Mouse (Mus musculus) lung, postnatal 4 days (tissue): Measurements from ENCODE around the gene Reep1.

Source experiments
- DNase-seq, 2 experiments: peaks; one replicate each; pipeline ENCODE4 v3.0.0; 2021

The Reep1 gene

DNA sequence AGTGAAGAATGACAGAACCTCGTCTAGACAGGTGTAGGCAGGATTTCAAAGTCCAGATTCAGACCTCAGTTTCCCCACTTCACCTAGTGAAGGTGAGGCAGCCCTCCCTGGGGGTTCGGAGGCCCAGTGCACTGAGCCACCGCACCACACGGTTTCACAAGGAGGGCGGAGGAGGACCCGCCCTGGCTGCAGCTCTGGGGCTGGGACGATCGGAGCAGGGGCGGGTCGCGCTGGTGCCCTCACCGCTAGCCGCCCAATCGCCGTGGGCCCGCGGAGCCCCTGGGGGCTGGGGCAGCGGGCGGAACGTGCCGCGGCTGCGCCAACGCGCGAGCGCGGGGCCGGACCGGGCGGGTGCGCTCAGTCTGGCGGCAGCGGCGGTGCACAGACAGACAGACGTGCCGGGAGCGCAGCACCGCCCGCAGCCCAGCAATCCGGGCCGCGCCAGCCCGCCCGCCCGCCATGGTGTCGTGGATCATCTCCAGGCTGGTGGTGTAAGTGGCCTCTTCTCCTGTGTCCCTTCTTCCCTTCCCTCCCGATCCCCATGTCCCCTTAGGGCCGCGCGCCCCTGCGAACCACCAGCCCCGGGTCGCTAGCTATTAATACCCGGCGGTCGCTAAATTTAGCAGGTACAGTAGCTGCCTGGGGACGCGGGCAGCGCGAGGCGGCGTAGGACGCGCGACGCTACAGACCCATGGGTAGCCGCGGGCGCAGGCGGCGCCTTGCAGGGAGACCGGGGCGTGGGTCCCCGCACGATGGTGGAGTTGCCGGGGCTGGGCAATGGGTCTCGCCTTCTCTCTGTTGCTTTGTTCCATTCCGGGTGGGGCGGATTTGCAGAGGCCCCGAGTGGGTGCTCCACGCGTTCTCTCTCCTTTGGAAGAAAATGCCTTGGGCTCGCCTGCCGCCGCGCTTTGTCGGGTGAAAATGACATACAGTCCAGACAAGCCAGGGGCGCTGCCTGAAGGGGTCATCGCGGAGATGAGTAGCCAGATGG lies at the start of gene Reep1:
Gene Reep1 (plus strand): TSS at position 51 of the 991 bp plus-strand sequence.
- DNase-seq: peak; percentile 73 to 86

DNA sequence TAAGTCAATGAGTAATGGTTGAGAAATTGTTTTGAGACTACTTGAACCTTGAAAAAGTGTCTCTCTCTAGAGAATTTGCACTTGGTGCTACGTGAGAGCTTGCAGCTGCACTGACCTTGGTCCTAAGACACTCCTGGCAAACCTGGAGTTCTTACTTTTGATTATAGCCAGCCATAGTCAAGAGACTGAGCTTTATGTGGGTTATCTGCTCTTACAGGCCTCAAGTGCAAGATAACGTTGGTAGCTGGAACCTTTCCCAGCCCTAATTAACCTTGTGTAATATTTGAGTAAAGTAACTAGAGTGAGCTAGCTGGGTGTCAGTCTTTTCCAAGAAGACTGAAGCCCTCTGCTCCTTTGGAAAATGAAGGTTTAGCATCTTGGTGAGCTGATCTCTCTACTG lies 49.1 kb upstream of the Reep1 start:
- DNase-seq: peak; percentile 28 to 37

DNA sequence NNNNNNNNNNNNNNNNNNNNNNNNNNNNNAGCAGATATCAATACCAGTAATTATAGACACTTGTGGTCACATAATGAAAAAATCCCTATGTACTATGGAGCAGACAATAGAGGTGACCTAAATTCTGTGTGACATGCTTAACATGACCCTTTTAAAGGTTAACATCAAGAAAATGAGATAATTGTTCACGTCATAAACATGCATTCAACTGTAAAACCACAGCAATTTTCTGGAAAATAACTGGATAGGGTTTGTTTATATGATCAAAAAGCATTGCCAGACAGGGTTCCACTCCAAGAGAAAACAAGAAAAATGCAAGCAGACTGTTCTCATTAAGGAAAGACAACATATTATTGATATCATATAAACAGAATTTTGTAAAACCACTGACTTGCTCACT lies 42.9 kb upstream of the Reep1 start:
- no peak for DNase-seq

GRCm38 (mm10) chr6:71673166-71673565 lies 34.2 kb upstream of the Reep1 start:
- peak in 1 of 2 experiments; percentile 20 for DNase-seq

DNA sequence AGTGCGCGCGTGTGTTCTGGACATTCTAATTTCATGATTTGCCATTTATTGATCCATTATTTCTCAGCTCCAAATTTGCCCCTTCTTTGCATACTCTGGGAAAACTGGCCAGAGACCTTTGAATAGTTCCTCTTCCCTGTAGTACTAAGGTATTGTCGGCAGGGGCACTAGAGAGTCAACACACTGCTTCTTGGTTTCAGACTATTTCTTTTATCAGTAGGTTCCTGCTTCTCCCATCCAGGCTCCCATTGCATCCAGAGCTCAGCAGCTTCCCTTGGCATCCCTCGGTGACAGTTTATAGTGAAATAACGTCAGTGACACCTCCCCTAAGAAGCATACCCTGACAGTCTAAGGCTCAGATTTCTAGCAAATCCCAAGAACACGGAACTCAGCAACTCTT lies 28.5 kb upstream of the Reep1 start:
- no peak for DNase-seq

DNA sequence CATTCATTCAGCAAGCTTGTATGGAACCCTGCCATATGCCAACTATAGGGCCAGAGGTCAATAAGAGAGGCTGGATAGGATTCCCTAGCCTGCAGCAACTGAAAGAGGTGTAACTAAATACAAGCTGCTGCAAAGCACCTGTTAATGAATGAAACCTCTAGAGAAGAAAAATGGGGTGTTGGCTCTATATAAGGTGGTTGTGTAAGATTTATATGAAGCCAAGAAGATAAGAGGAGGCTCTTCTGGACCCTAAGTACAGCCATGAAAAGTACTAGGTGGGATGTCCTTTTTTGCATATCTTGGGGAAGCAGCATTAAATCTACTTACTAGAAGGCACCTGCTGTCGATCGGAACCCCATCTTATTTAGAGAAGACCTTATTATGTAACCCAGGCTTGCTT lies 12.2 kb upstream of the Reep1 start:
- no peak for DNase-seq

DNA sequence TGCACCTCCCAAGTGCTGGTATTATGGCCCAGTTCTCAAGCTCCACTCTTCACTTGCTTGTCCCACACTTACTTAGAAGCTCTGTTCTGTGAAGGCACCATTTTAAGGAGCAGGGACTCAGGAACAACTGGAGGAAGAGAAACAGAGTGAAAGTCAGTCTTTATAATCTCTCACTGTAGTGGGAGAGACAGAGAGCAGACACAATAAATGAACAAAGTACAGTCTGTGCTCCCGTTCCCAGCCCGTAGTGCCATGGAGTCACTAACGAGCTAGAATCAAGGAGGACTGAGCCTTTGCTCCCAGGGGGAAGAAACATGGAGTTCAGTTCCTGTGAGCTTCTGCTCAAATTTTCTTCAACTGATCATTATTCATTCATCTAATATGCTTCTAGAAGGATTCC lies 11.8 kb upstream of the Reep1 start:
- no peak for DNase-seq

DNA sequence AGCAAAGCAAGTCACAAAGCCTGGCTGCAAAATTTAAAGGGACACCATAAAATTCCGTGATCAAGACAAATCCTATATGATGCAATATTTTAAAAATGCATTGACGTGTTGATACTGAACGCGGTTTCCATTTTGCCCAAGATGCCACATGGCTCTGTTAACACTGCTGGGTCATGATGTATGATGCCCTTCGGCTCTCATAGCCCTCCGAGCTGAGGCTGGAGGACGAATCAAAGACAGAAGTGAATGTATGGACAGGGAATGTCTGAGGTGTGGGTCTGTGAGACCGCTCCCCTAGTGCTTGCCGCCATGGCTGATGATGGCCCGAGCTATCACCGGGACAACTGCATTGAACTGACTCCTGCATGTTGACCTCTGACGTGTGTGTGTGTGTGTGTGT lies 490 bp upstream of the Reep1 start:
- DNase-seq: no peak

DNA sequence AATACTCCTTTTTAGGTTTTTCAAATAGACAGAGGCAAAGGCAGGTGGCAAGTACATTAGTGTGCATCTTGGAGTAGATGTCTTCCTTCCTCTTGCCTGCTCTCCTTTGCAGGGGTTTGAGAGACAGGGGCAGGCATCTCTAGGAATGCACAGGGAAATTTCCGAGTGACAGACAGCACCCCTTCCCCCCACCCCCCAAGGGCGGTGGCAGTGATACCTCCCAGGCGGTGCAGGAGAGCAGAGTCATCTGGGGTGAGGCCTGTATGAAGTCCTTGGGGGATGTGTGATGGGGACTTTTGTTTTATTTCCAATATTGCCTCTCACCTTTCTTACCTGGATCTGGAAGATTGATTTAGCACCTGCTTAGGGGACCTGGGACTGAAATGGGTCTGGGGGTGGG lies 1.2 kb downstream of the Reep1 start:
- DNase-seq: no peak

DNA sequence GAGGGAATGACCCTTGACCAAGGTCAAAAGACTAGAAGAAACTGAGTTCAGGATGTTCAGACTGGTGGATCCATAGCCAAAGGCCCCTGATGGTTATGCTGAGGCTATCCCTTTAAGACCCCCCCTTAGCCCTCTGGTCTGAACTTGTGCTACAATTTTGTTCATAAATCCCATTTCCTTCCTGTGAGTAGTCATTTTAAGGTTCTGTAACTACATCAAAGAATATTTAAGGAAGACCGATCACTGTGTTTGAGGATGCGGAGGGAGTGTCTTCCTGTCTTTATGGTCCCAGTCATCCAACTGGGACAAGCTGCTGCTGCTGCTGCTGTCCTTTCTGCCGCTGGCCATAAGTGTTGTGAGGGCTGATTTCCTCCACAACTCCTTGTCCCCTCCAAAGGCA lies 3.0 kb downstream of the Reep1 start:
- DNase-seq: peak in 1 of 2 experiments; percentile 13

DNA sequence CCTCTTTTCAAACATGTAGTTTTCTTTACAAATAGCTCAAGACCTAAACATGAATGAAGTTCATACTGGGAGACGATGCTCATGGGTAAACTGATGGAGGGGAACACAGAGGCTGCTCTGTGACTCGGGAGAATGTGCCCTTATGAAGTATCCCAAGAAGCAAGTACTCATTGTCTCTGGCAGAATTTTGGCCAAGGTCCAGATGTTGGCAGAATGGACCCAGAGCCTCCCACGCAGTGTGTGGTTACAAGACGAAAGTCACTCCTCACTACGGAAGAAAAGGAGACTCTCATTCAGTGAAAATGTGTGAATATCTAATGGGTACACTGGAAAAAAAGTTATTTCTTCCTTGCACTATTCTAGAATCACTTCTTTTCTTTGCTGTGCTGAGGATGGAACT lies 3.8 kb downstream of the Reep1 start:
- DNase-seq: peak in 1 of 2 experiments; percentile 23

GRCm38 (mm10) chr6:71713532-71713931 lies 6.2 kb downstream of the Reep1 start:
- DNase-seq: no peak

DNA sequence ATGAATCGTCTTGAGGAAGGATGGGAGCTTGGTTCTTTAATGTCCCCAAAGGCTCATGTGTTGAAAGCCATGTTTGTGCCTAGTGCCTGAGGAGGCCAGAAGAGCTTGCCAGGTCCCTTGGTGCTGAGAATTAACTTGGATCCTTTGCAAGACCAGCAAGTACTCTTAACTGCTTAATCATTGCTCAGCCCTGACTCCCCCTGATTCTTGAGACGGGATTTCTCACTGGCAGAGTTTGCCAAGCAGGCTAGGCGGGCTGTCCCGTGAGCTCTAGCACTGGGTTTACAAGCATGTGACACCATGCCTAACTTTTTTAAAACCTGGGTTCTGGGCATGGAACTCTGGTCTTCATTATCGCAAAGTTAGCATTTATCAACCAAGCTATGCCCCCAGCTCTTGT lies 7.6 kb downstream of the Reep1 start:
- DNase-seq: peak; percentile 18 to 50

GRCm38 (mm10) chr6:71716434-71716833 lies 9.1 kb downstream of the Reep1 start:
- DNase-seq: no peak

DNA sequence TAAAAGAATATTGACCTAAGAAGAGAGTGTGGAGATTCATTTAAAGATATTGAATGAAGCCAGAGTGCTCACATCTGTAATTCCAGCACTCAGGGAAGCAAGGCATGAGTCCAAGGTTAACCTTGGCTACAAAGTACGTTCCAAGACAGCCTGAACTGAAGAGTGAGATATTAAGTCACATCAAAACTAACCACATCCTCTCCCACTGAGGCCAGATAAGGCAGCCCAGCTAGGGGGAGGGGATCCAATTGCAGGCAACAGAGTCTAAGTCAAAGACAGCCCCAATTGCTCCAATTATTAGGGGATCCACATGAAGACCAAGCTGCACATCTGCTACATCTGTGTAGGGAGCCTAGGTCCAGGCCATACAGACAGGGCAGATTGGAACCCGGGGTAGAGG lies 11.0 kb downstream of the Reep1 start:
- no peak for DNase-seq

- DNase-seq: no peak
Observed at GRCm38 (mm10) chr6:71719302-71719701, 11.9 kb downstream of the Reep1 start.

DNA sequence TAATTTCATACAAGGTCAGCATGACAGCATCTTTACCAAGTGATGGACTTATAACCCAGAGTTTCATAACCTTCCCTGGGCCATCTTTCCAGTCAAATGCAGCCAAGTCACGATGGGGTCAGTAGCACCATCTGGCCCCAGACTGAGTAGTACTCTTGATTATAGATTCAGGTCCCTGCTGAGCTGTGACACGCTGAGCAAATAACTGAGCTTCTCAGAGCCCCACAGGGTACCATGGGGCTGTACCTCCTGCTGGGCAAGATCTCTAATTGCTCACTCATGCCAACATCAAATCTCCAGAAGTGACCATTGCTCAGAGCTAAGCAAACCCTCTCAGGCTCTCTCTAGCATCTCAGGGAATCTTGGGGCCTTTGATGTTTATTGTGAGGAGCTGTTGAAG lies 15.6 kb downstream of the Reep1 start:
- no peak for DNase-seq

- DNase-seq: no peak
Observed at GRCm38 (mm10) chr6:71723555-71723954, 16.2 kb downstream of the Reep1 start.

GRCm38 (mm10) chr6:71726710-71727109 lies 19.3 kb downstream of the Reep1 start:
- DNase-seq: no peak

DNA sequence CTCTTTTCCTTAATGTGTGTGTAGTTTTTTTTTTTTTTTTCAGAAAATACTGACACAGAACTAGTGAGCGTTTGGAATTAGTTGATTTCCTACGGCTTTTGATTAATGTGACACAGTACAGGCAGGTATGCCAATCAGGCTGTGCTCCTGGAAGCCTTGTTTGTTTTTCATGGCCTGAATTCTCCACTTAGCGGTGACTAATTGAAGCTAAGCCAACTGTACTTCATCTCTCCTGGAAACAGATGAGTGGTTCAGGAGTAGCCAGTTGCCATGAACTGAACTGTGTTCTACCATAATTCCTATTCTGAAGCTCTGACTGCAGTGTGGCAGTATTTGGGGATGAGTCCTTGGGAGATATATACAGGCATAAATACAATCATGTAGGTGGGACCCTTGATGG lies 20.9 kb downstream of the Reep1 start:
- peak in 1 of 2 experiments; percentile 14 for DNase-seq

DNA sequence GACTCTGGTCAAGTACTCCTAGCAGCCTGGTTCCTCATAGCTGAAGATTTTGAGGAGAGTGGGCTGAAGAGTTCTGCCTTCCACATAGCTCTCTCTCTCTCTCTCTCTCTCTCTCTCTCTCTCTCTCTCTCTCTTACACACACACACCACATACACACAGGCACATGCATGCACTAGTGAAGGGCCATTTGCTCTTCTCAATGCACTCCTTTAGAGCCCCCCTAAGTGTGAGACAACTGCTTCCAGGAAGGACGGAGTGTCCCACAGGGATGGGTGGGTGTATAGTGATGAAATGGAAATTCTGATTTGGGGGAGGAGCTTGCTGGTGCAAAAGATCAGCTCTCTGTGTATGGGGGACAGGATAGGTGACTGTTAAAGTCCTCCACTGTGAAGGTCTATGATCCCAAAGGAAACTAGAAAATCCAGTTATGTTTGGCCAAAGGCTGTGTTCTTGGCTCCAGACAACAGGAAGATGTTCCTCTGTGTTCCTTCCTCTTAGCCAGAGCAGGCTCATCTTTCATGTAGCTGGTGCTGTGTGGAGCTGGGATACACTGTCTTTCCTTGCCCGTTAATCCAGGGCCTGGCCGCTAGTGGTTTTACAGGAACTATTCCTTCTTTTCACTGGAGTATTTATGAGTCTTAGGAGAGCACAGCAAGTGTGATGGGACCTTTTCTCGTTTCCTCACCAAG lies 27.7 kb downstream of the Reep1 start:
- DNase-seq: no peak

DNA sequence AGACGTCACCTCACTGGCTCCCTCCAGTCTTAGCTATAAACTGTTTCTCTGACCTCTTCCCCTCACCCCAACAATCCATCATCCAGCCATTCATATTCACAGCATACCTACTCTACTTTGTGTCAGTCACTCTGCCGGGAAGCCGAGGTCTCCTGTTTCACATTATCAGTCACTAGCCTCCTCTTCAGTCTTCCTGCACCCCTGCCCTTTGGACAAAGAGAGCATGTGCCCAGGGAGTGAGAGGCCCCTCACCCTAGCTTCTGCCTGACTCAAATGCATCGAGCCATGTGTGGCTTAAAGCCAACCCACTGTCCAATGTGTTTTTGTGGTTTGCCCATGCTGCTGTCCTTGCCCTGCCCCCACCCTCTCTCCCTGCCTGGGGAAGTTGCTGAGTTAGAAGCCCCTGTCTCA lies 28.2 kb downstream of the Reep1 start:
- peak; percentile 18 to 38 for DNase-seq

GRCm38 (mm10) chr6:71736101-71736500 lies 28.7 kb downstream of the Reep1 start:
- DNase-seq: no peak

DNA sequence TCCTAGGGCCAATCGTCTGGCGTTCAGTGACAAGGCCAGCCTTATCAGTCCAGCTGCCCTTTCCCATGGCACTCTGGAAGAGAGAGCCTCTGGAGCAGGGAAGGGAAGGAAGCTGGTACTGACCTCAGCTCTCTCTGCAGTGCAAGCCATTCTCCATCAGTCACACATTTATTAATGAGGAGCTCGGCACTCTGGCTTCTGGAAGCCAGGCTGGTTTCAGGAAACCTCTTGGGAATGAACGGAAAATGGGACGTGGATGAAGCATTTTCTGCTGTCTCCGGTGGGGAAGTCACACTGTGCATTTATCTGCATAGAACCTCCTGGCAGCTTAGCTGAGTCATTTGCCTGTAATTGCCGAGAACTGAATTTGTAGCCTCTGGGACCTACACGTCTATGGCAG lies 29.8 kb downstream of the Reep1 start:
- no peak for DNase-seq
